Mouse (Mus musculus): ENCODE measurements around the gene Sipa1l1. TPM values are rescaled to one million over a fixed set of nuclear protein-coding genes. Genes with fewer than 3 reads are reported as not detected.

Gene Sipa1l1
- polyA plus RNA-seq, 1 experiment from 2014 or later: 28.6 TPM

GRCm38 (mm10) chr12:82457609-82458008 is 288.5 kb downstream of the Sipa1l1 start:
- no peak overlapping the region for H3K4me3 ChIP-seq
- H3K4me1 ChIP-seq: no peaks in the 10 kb centered on the region
- H3K36me3 ChIP-seq: 0 out of 2 replicates have a peak, but pooled peaks cover under 1% of the 10 kb centered on the region
- H3K27ac ChIP-seq (replicated peaks): no peak overlapping the region
- no peaks in the 10 kb centered on the region for H3K27me3 ChIP-seq (ENCODE audit: low read depth, poor library complexity, severe bottlenecking)
- H3K9me3 ChIP-seq (replicated peaks): no peaks in the 10 kb centered on the region
- DNase-seq (ENCODE audit: low spot score): no peak
- WGBS: 91% methylated on average over 6 of the region's 6 CpGs

- Histone ChIP-seq H3K27ac (replicated peaks) (no peak overlapping the region), H3K4me3 (no peak overlapping the region), H3K9me3 (replicated peaks) (no peaks in the 10 kb centered on the region), H3K27me3 (ENCODE audit: low read depth, poor library complexity, severe bottlenecking) (no peaks in the 10 kb centered on the region), H3K4me1 (no peaks in the 10 kb centered on the region), H3K36me3 (no peaks in the 10 kb centered on the region)
- no peak for DNase-seq (ENCODE audit: low spot score)
- 89% methylated on average over 8 of the region's 8 CpGs for WGBS
These were observed 288.9 kb downstream of the Sipa1l1 start for GRCm38 (mm10) chr12:82458017-82458416.

GRCm38 (mm10) chr12:82467234-82467633 is 298.1 kb downstream of the Sipa1l1 start:
- WGBS: 94% methylated on average over 5 of the region's 5 CpGs
- no peaks in the 10 kb centered on the region for H3K27me3 ChIP-seq (ENCODE audit: low read depth, poor library complexity, severe bottlenecking)
- no peaks in the 10 kb centered on the region for H3K36me3 ChIP-seq
- H3K4me1 ChIP-seq: peaks cover 17% of the 10 kb centered on the region
- no peak overlapping the region for H3K4me3 ChIP-seq
- no peak overlapping the region for H3K27ac ChIP-seq (replicated peaks)
- DNase-seq (ENCODE audit: low spot score): no peak
- H3K9me3 ChIP-seq (replicated peaks): no peaks in the 10 kb centered on the region

GRCm38 (mm10) chr12:82467641-82468040 is 298.5 kb downstream of the Sipa1l1 start:
- 86% methylated on average over 2 of the region's 2 CpGs for WGBS
- Histone ChIP-seq H3K9me3 (replicated peaks) (no peaks in the 10 kb centered on the region), H3K4me1 (peaks cover 17% of the 10 kb centered on the region), H3K27ac (replicated peaks) (no peak overlapping the region), H3K27me3 (ENCODE audit: low read depth, poor library complexity, severe bottlenecking) (no peaks in the 10 kb centered on the region), H3K36me3 (no peaks in the 10 kb centered on the region), H3K4me3 (no peak overlapping the region)
- no peak for DNase-seq (ENCODE audit: low spot score)

GRCm38 (mm10) chr12:82468416-82468815 is 299.3 kb downstream of the Sipa1l1 start:
- DNase-seq (ENCODE audit: low spot score): no peak
- 92% methylated on average over 5 of the region's 5 CpGs for WGBS
- H3K36me3 ChIP-seq: no peaks in the 10 kb centered on the region

DNA sequence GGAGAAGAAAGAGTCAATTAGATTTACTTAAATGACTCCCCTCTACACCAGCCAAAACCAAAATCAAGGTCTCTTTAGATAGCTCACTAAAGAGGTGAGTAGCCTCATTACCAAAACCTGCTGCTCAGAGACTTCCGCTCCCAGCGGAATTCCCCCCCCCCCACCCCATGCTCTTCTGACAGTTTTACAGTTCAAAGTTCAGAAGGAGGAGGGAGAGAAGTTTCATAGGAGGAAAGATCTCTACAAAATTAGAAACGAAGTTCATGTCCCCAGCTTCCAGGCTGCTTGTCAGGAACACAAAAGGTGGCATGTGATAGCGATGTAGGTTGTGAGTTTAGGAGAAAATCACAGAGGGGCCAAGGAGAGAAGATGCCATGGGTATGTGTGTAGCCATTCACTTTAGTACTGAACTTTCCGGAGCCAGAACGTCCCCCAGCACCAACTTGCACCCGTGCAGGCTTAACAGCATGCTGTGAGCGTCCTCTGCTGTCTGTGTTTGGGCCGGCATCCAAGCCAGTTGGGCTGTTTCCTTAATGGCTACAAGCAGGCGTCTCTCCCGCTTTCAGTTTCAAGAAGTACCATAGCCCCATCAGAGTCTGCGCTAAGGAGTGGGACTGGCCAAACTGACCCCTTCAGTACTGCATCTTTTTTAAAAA is 300.7 kb downstream of the Sipa1l1 start:
- Histone ChIP-seq H3K36me3 (no peaks in the 10 kb centered on the region), H3K9me3 (replicated peaks) (no peaks in the 10 kb centered on the region), H3K4me1 (peaks cover 17% of the 10 kb centered on the region), H3K27ac (replicated peaks) (peak overlapping the region; percentile 86), H3K27me3 (ENCODE audit: low read depth, poor library complexity, severe bottlenecking) (no peaks in the 10 kb centered on the region), H3K4me3 (peak overlapping the region; percentile 63)
- peak; percentile 85 for DNase-seq (ENCODE audit: low spot score)
- 5% methylated on average over 12 of the region's 12 CpGs for WGBS

More at GRCm38 (mm10) chr12:82468416-82468815, 299.3 kb downstream of the Sipa1l1 start:
- Histone ChIP-seq H3K4me1 (peaks cover 17% of the 10 kb centered on the region), H3K27ac (replicated peaks) (no peak overlapping the region), H3K27me3 (ENCODE audit: low read depth, poor library complexity, severe bottlenecking) (no peaks in the 10 kb centered on the region), H3K9me3 (replicated peaks) (no peaks in the 10 kb centered on the region), H3K4me3 (no peak overlapping the region)

GRCm38 (mm10) chr12:82470362-82470936 is 301.3 kb downstream of the Sipa1l1 start:
- H3K27ac ChIP-seq (replicated peaks): peak overlapping the region; percentile 86
- WGBS: 5% methylated on average over 18 of the region's 18 CpGs
- peak overlapping the region; percentile 63 for H3K4me3 ChIP-seq

GRCm38 (mm10) chr12:82472796-82473195 is 303.7 kb downstream of the Sipa1l1 start:
- Histone ChIP-seq H3K36me3 (no peaks in the 10 kb centered on the region), H3K27me3 (ENCODE audit: low read depth, poor library complexity, severe bottlenecking) (peaks cover 8% of the 10 kb centered on the region; the same call in 1 of the 2 replicates), H3K9me3 (replicated peaks) (no peaks in the 10 kb centered on the region), H3K27ac (replicated peaks) (no peak overlapping the region), H3K4me1 (peaks cover 34% of the 10 kb centered on the region), H3K4me3 (no peak overlapping the region)
- no peak for DNase-seq (ENCODE audit: low spot score)
- WGBS: 87% methylated on average over 3 of the region's 3 CpGs

More at GRCm38 (mm10) chr12:82470362-82470936, 301.3 kb downstream of the Sipa1l1 start:
- peak; percentile 85 for DNase-seq (ENCODE audit: low spot score)
- Histone ChIP-seq H3K36me3 (no peaks in the 10 kb centered on the region), H3K9me3 (replicated peaks) (no peaks in the 10 kb centered on the region), H3K4me1 (peaks cover 17% of the 10 kb centered on the region), H3K27me3 (ENCODE audit: low read depth, poor library complexity, severe bottlenecking) (no peaks in the 10 kb centered on the region)

- Histone ChIP-seq H3K9me3 (replicated peaks) (no peaks in the 10 kb centered on the region), H3K4me1 (peaks cover 38% of the 10 kb centered on the region), H3K27ac (replicated peaks) (no peak overlapping the region), H3K27me3 (ENCODE audit: low read depth, poor library complexity, severe bottlenecking) (peaks cover 8% of the 10 kb centered on the region; the same call in 1 of the 2 replicates), H3K4me3 (no peak overlapping the region), H3K36me3 (no peaks in the 10 kb centered on the region)
- 68% methylated on average over 4 of the region's 4 CpGs for WGBS
- no peak for DNase-seq (ENCODE audit: low spot score)
These were observed 304.1 kb downstream of the Sipa1l1 start for GRCm38 (mm10) chr12:82473238-82473637.

DNA sequence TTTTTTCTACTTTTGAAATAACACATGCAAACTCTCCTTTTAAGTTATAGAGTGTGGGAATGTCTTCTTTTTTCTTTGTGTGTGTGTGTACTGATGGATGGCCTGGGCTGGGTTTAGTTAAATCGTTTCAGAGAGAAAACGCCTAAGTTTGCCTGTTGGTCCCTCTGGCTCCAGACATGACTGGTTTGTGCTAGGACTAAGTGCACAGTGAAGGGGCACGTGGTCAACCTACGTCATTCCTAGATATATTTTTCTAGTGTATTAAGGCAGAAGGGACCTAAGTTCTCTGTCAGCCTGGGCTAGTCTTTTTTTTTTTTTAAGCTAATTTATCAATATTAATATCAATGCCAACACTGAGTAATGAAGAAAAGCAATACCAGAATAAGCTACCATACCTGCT is 305.3 kb downstream of the Sipa1l1 start:
- H3K27ac ChIP-seq (replicated peaks): no peak overlapping the region
- H3K4me1 ChIP-seq: peaks cover 47% of the 10 kb centered on the region
- WGBS: 90% methylated on average over 4 of the region's 4 CpGs
- no peaks in the 10 kb centered on the region for H3K36me3 ChIP-seq
- DNase-seq (ENCODE audit: low spot score): no peak
- no peak overlapping the region for H3K4me3 ChIP-seq
- H3K9me3 ChIP-seq (replicated peaks): no peaks in the 10 kb centered on the region
- H3K27me3 ChIP-seq (ENCODE audit: low read depth, poor library complexity, severe bottlenecking): peaks cover 8% of the 10 kb centered on the region; the same call in 1 of the 2 replicates

DNA sequence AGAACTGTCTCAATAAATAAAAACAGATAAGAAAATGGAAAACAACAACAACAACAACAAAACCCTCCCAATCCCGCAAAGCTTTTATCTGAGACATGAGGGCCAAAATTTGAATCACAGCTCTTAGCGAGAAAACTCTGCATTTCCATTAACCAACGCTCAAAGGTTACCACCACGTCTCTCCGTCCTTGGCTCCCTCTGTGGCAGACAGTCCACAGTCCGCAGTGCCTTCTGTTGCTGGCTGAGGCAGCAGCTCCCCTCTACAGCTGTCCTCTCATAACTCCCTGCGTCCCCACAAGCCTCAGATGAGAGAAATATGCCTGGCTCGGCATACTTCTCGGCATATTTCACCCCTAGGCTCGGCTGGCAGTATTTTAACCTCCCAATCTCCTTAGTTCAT is 306.9 kb downstream of the Sipa1l1 start:
- Histone ChIP-seq H3K9me3 (replicated peaks) (no peaks in the 10 kb centered on the region), H3K4me1 (peaks cover 36% of the 10 kb centered on the region), H3K27me3 (ENCODE audit: low read depth, poor library complexity, severe bottlenecking) (peaks cover 8% of the 10 kb centered on the region; the same call in 1 of the 2 replicates), H3K36me3 (no peaks in the 10 kb centered on the region), H3K4me3 (no peak overlapping the region), H3K27ac (replicated peaks) (no peak overlapping the region)
- WGBS: 86% methylated on average over 10 of the region's 10 CpGs
- DNase-seq (ENCODE audit: low spot score): no peak

GRCm38 (mm10) chr12:82476580-82476979 is 307.5 kb downstream of the Sipa1l1 start:
- Histone ChIP-seq H3K4me1 (peaks cover 35% of the 10 kb centered on the region), H3K36me3 (no peaks in the 10 kb centered on the region), H3K27ac (replicated peaks) (no peak overlapping the region), H3K9me3 (replicated peaks) (no peaks in the 10 kb centered on the region), H3K27me3 (ENCODE audit: low read depth, poor library complexity, severe bottlenecking) (peaks cover 8% of the 10 kb centered on the region; the same call in 1 of the 2 replicates), H3K4me3 (no peak overlapping the region)
- no peak for DNase-seq (ENCODE audit: low spot score)
- 57% methylated on average over 2 of the region's 2 CpGs for WGBS

DNA sequence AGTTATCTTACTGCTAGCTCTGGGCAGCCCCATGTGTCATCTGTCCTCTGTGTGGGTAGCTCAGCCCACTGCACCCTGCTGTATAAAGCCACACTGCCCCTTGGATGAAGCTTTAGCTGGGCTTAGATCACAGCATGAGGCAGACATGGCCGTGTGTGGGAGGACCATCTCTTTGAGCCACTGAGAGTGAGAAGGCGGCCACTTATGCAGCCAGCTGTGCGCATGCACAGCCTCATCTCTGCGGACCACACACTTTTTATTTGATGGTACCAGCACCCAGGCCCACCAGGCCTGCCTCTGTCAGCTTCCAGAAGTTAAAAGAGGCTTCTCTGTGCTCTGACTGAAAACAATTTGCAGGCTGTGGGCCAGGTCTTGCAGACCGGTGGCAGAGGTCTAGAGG is 308.7 kb downstream of the Sipa1l1 start:
- Histone ChIP-seq H3K27me3 (ENCODE audit: low read depth, poor library complexity, severe bottlenecking) (peaks cover 8% of the 10 kb centered on the region; the same call in 1 of the 2 replicates), H3K9me3 (replicated peaks) (no peaks in the 10 kb centered on the region), H3K4me1 (peaks cover 35% of the 10 kb centered on the region), H3K27ac (replicated peaks) (peak overlapping the region; percentile 38), H3K4me3 (no peak overlapping the region), H3K36me3 (no peaks in the 10 kb centered on the region)
- whole genome bisulfite sequencing: 31% methylated on average over 5 of the region's 5 CpGs
- DNase-seq (ENCODE audit: low spot score): peak; percentile 43

Measured in midbrain, embryonic 10.5 days (tissue).